8 mouse cellular contexts compared by ENCODE assay signal in genomic region chr13:31800581-31801576, GRCm38 (mm10). TPM values are rescaled to one million over a fixed set of nuclear protein-coding genes. Genes with fewer than 3 reads are reported as not detected.
DNase-seq lines count a peak whose midpoint lies in the region; ATAC-seq and TF ChIP-seq lines count a peak whose summit lies in the region.

No protein-coding gene starts in this region.

- H3K4me3 ChIP-seq in embryonic facial prominence, embryonic 12.5 days = peak overlapping the region; percentile 35
- no peak overlapping the region for H3K4me3 ChIP-seq in kidney, adult 2 months (ENCODE audit: insufficient read depth, low read depth, low read length)
- peak overlapping the region; percentile 39 for H3K4me3 ChIP-seq in limb, embryonic 13.5 days
- peak overlapping the region; percentile 27 for H3K4me3 ChIP-seq in midbrain, embryonic 14.5 days (replicated peaks; ENCODE audit: low read depth, low read length)

- WGBS in embryonic facial prominence, embryonic 12.5 days = 1% methylated on average over 43 of the region's 43 CpGs
- 4% methylated on average over 43 of the region's 43 CpGs for whole genome bisulfite sequencing in kidney, adult 2 months
- under 1% methylated on average over 43 of the region's 43 CpGs for WGBS in limb, embryonic 13.5 days
- under 1% methylated on average over 43 of the region's 43 CpGs for WGBS in midbrain, embryonic 14.5 days

- no peak overlapping the region for H3K27ac ChIP-seq in embryonic facial prominence, embryonic 12.5 days
- H3K27ac ChIP-seq in kidney, adult 2 months (ENCODE audit: insufficient read depth, low read depth, low read length) = no peak overlapping the region
- H3K27ac ChIP-seq in limb, embryonic 13.5 days = peak overlapping the region; percentile 58; the same call in 1 of the 2 replicates
- no peak overlapping the region for H3K27ac ChIP-seq in midbrain, embryonic 14.5 days (replicated peaks; ENCODE audit: low read depth, low read length)

- no peak for TF ChIP-seq POLR2A in kidney, adult 2 months (IDR thresholded peaks at IDR 0.05; ENCODE audit: low read depth, low read length)

- H3K4me1 ChIP-seq in embryonic facial prominence, embryonic 12.5 days = peaks cover 22% of the 10 kb centered on the region
- H3K4me1 ChIP-seq in kidney, adult 2 months (ENCODE audit: control insufficient read depth, insufficient read depth, low read length) = no peaks in the 10 kb centered on the region
- H3K4me1 ChIP-seq in limb, embryonic 13.5 days = peaks cover 64% of the 10 kb centered on the region
- H3K4me1 ChIP-seq in midbrain, embryonic 14.5 days (ENCODE audit: control insufficient read depth, insufficient read depth, low read length) = 0 out of 2 replicates have a peak, but pooled peaks cover 7% of the 10 kb centered on the region

- H3K9ac ChIP-seq in embryonic facial prominence, embryonic 12.5 days = peak overlapping the region; percentile 50
- H3K9ac ChIP-seq in limb, embryonic 13.5 days = peak overlapping the region; percentile 50
- 0 out of 2 replicates have a peak overlapping the region, but pooled peaks have one; percentile 1 for H3K9ac ChIP-seq in midbrain, embryonic 14.5 days (replicated peaks; ENCODE audit: low read length)

- H3K9me3 ChIP-seq in embryonic facial prominence, embryonic 12.5 days = no peaks in the 10 kb centered on the region
- H3K9me3 ChIP-seq in limb, embryonic 13.5 days = no peaks in the 10 kb centered on the region
- H3K9me3 ChIP-seq in midbrain, embryonic 14.5 days (ENCODE audit: control insufficient read depth, low read length) = no peaks in the 10 kb centered on the region

- H3K36me3 ChIP-seq in embryonic facial prominence, embryonic 12.5 days = no peaks in the 10 kb centered on the region
- H3K36me3 ChIP-seq in kidney, adult 2 months (ENCODE audit: control insufficient read depth, insufficient read depth, low read length) = no peaks in the 10 kb centered on the region
- H3K36me3 ChIP-seq in limb, embryonic 13.5 days = no peaks in the 10 kb centered on the region
- H3K36me3 ChIP-seq in midbrain, embryonic 14.5 days (ENCODE audit: control insufficient read depth, insufficient read depth, low read length) = no peaks in the 10 kb centered on the region

- H3K4me2 ChIP-seq in embryonic facial prominence, embryonic 12.5 days (replicated peaks) = peak overlapping the region; percentile 67
- peak overlapping the region; percentile 66 for H3K4me2 ChIP-seq in limb, embryonic 13.5 days (replicated peaks)
- peak overlapping the region; percentile 53 for H3K4me2 ChIP-seq in midbrain, embryonic 14.5 days (ENCODE audit: low read length)

- peak; percentile 81 for TF ChIP-seq CTCF in kidney, adult 2 months (conservative IDR thresholded peaks at IDR 0.05; ENCODE audit: insufficient read depth, insufficient read length, low read depth, low read length)

- peaks cover 71% of the 10 kb centered on the region for H3K27me3 ChIP-seq in embryonic facial prominence, embryonic 12.5 days
- no peaks in the 10 kb centered on the region for H3K27me3 ChIP-seq in kidney, adult 2 months (replicated peaks; ENCODE audit: control insufficient read depth, insufficient read depth, low read length)
- H3K27me3 ChIP-seq in limb, embryonic 13.5 days = peaks cover 94% of the 10 kb centered on the region
- peaks cover 73% of the 10 kb centered on the region for H3K27me3 ChIP-seq in midbrain, embryonic 14.5 days (ENCODE audit: control insufficient read depth, insufficient read depth, low read length)

- DNase-seq in spleen, adult 18-20 months = peak; percentile 55 to 84
- DNase-seq in spleen, adult 12 weeks (ENCODE audit: low spot score) = no peak
- DNase-seq in heart, adult 8-10 months (ENCODE audit: low spot score) = peak; percentile 79
- peak; percentile 88 for DNase-seq in kidney, adult 2 months
- DNase-seq in midbrain, embryonic 14.5 days = peak; percentile 91
- peak; percentile 44 to 62 for DNase-seq in spleen, postnatal 14 days (ENCODE audit: low spot score in 2 of 2)

- peak; percentile 65; the same call in 1 of the 2 replicates for ATAC-seq in embryonic facial prominence, embryonic 12.5 days (ENCODE audit: insufficient number of reproducible peaks, insufficient read depth, low FRiP score, low TSS enrichment)
- ATAC-seq in limb, embryonic 13.5 days (ENCODE audit: low FRiP score, low read depth) = peak; percentile 77
- peak; percentile 82 for ATAC-seq in midbrain, embryonic 14.5 days (ENCODE audit: low FRiP score, low TSS enrichment)

RNA-seq across cellular contexts. Expression of gene Foxc1, which starts 5.6 kb away (rescaled TPM):
- 10.4 and 11.6 TPM in 2 replicates for polyA plus RNA-seq in embryonic facial prominence, embryonic 12.5 days (2016; fragmentation: Nextera tagmentation; extraction: Ambion mirVana)
- 1 to 10 TPM; 4.4 to 6.1 (median 4.9) TPM for total RNA-seq in heart, adult 8-10 months (2022)
- 3.7 and 5.2 TPM in 2 replicates for polyA plus RNA-seq in kidney, adult 2 months (2012; rRNA removed)
- polyA plus RNA-seq in limb, embryonic 13.5 days (2015; fragmentation: Nextera tagmentation; extraction: Ambion mirVana) = 5.1 and 6.8 TPM in 2 replicates
- 0.72 and 1.7 TPM in 2 replicates for polyA plus RNA-seq in midbrain, embryonic 14.5 days (2014; fragmentation: Nextera tagmentation; extraction: Ambion mirVana)
